Mouse (Mus musculus): ENCODE data around the gene Ccr10.

Gene Ccr10

GRCm38 (mm10) chr11:101174851-101175628 is at the start of gene Ccr10:
Gene Ccr10, minus strand, starts transcription at chr11:101175443.
- no peak for DNase-seq (ENCODE audit: low read depth, low spot score)

- no peak for DNase-seq (ENCODE audit: low read depth, low spot score)
These were observed 49.1 kb upstream of the Ccr10 start for GRCm38 (mm10) chr11:101224337-101224736.

- DNase-seq (ENCODE audit: low read depth, low spot score) = no peak
These were observed 46.2 kb upstream of the Ccr10 start for GRCm38 (mm10) chr11:101221306-101221986.

- DNase-seq (ENCODE audit: low read depth, low spot score) = no peak
These were observed 45.6 kb upstream of the Ccr10 start for GRCm38 (mm10) chr11:101220853-101221252.

GRCm38 (mm10) chr11:101218436-101219055 is 43.3 kb upstream of the Ccr10 start:
- no peak for DNase-seq (ENCODE audit: low read depth, low spot score)

- DNase-seq (ENCODE audit: low read depth, low spot score) = no peak
These were observed 41.7 kb upstream of the Ccr10 start for GRCm38 (mm10) chr11:101216936-101217335.

GRCm38 (mm10) chr11:101211970-101212369 is 36.7 kb upstream of the Ccr10 start:
- peak; percentile 51 for DNase-seq (ENCODE audit: low read depth, low spot score)

- peak; percentile 15 for DNase-seq (ENCODE audit: low read depth, low spot score)
These were observed 25.7 kb upstream of the Ccr10 start for GRCm38 (mm10) chr11:101200986-101201385.

- no peak for DNase-seq (ENCODE audit: low read depth, low spot score)
These were observed 24.3 kb upstream of the Ccr10 start for GRCm38 (mm10) chr11:101199555-101199954.

- no peak for DNase-seq (ENCODE audit: low read depth, low spot score)
These were observed 20.9 kb upstream of the Ccr10 start for GRCm38 (mm10) chr11:101196175-101196574.

GRCm38 (mm10) chr11:101195571-101195970 is 20.3 kb upstream of the Ccr10 start:
- DNase-seq (ENCODE audit: low read depth, low spot score) = no peak

GRCm38 (mm10) chr11:101195101-101195500 is 19.9 kb upstream of the Ccr10 start:
- DNase-seq (ENCODE audit: low read depth, low spot score) = no peak

- DNase-seq (ENCODE audit: low read depth, low spot score) = no peak
These were observed 19.4 kb upstream of the Ccr10 start for GRCm38 (mm10) chr11:101194643-101195042.

- no peak for DNase-seq (ENCODE audit: low read depth, low spot score)
These were observed 18.9 kb upstream of the Ccr10 start for GRCm38 (mm10) chr11:101194137-101194536.

GRCm38 (mm10) chr11:101193076-101193475 is 17.8 kb upstream of the Ccr10 start:
- DNase-seq (ENCODE audit: low read depth, low spot score) = no peak

GRCm38 (mm10) chr11:101192646-101193045 is 17.4 kb upstream of the Ccr10 start:
- no peak for DNase-seq (ENCODE audit: low read depth, low spot score)

GRCm38 (mm10) chr11:101191919-101192470 is 16.8 kb upstream of the Ccr10 start:
- no peak for DNase-seq (ENCODE audit: low read depth, low spot score)

- DNase-seq (ENCODE audit: low read depth, low spot score) = no peak
These were observed 16.0 kb upstream of the Ccr10 start for GRCm38 (mm10) chr11:101190913-101191907.

GRCm38 (mm10) chr11:101190181-101190912 is 15.1 kb upstream of the Ccr10 start:
- no peak for DNase-seq (ENCODE audit: low read depth, low spot score)

- DNase-seq (ENCODE audit: low read depth, low spot score) = no peak
These were observed 14.4 kb upstream of the Ccr10 start for GRCm38 (mm10) chr11:101189495-101190180.
